Mouse (Mus musculus): Measurements from ENCODE around the gene Nr2e1.

Gene Nr2e1

DNA sequence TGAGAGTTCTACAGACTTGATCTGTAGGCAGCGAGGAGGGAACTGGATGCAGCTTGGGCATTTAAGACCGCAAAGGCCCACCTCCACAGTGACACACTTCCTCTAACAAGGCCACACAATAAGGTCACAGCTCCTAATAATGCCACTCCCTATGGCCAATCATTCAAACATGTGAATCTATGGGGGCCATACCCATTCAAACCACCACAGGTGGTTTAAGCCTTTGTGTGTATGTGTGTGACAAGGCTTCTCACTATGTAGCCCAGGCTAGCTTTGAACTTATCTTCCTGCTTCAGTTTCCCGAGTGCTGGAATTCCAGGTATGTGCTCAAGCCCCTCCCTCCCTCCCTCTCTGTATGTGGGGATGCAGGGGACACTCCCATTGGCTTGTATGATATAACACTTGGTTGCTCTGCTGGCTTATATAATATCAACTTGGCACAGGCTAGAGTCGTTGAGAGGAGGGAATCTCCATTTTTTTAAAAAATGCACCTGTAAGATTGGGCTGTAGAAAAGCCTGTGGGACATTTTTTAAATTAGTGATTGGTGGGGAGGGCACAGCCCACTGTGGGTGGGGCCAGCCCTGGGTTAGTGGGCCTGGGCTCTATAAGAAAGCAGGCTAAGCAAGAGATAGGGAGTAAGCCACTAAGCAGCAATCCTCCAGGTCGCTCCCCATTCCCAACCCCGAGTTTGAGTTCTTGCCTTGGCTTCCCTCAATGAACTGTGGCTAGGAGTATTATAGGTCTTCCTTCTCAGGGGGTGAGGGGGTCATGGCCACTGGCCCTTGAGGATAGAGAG is 37.5 kb downstream of the Nr2e1 start:
- no peak for DNase-seq

DNA sequence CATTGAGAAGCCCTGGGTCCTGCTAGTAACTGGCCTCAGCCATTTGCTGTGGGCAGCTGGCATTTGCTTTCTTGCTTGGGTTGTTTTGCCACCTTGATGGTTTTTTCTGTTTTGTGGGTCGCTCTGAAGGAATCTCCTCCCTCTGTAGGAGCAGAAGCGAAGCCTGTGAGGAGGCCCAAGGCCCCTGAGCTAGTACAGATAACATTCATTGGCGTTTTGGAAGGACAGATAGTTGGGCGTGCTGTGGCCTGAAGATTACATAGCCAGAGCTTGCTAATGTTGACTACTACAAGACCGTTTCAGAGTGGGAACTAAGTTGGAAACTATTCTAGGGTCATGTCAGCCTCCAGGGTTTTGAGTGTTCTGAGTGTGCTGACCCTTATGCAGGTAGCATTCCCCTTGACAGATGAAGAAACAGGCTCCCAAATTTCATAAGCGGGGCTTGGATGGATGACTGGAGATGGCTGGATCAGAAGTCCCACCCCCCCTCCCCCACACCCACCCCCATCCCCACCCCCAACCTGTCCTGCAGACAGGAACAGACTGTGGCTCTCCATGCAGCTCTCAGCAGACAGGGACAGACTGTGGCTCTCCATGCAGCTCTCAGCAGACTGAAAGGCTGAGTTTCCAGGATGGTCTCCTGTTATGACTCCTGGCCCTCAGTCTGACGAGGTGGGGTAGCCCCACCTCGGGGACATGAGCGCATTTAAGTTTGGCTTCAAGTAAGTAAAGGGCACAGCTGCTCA is 45.7 kb downstream of the Nr2e1 start:
- DNase-seq = no peak

DNA sequence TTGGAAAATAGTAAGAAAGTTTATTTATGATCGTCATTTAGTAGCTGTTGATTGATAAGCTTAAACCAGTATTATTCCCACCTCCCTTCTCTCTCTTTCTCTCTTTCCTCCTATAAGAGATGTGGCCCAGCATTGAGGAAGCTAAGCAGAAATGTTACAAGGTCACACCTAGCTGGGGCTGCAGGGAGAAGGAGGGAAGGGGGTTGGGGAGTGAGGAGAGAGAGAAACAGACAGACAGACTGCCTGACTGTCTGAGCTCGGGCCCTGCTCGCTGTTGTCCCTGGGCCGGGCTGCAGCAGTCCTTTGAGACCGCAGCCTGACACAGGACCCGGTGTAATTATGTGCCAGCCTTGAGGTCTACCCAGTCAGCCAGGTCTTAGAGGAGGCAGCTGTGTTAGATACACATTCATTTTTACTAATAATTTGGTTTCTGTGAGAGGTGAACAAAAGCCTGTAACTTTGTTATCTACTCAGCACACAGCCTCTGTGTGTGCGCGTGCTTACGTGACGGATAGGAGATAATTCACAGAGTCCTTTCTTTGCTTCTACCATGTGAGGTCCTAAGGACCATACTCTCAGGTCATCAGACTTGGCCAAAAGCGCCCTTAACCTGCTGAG is 49.5 kb downstream of the Nr2e1 start:
- DNase-seq = no peak

DNA sequence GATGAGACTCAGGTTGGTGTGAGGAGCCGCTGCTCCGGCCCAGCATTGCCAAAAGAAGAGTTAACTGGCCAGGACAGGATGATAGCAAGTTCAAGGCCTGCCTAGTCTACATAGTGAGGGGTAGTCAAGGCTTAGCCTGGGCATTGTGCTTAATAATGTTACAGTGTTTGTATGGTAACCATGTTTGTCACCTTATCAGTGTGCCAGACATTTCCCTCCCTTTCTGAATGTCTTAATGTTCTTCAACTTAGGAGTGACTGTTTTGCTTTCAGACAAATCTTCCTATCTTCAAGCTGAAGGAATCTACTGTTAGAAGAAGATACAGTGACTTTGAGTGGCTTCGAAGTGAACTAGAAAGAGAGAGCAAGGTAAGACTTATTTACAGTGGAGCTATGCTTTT is 57.8 kb downstream of the Nr2e1 start:
- no peak for DNase-seq

DNA sequence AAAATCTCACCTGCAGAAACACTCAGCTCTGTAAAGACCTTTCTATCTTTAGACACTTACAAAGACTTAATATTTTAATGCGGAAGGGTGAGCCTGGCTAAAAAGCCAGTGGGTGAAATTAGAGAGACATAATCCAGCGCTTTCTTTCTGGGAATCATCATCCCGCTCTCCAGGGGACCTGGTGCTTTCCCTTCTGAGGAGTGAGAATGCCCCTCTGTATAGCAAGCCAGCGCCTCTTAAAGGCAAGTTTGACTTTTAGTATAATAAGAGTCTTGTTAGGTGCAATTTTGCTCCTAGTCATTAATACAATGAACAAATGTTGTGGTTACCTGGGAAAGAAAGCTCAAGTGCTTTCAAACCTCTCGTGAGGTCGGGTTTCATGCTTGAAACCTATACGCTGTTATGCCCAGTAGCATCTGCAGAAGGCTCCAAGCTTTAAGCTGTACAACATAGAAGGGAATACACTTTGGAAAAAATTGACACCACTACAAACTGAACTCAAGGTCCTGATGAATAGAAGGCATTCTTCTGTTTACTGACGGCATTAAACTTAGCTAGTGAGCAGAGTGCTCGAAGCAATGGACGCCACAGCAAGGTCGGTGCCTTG is 59.8 kb downstream of the Nr2e1 start:
- DNase-seq = no peak

DNA sequence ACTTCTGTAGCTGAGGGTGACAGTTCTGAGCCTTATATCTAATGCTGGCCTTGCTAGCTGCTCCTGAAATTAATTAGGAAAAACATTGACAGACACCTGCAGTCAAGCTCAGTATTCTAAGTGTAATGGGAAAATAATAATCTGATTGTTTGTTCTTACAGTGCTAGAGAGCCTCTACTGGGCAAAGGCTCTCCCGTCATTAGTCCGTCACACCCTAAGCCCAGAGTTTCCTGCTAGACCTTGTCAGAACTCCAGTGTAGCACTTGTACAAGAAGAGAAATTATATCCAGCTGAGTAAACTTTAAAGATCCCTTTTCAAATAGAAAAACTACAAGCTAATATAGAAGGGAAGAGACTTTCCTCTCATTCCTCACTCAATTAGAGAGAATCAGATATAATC is 60.5 kb downstream of the Nr2e1 start:
- DNase-seq = no peak

DNA sequence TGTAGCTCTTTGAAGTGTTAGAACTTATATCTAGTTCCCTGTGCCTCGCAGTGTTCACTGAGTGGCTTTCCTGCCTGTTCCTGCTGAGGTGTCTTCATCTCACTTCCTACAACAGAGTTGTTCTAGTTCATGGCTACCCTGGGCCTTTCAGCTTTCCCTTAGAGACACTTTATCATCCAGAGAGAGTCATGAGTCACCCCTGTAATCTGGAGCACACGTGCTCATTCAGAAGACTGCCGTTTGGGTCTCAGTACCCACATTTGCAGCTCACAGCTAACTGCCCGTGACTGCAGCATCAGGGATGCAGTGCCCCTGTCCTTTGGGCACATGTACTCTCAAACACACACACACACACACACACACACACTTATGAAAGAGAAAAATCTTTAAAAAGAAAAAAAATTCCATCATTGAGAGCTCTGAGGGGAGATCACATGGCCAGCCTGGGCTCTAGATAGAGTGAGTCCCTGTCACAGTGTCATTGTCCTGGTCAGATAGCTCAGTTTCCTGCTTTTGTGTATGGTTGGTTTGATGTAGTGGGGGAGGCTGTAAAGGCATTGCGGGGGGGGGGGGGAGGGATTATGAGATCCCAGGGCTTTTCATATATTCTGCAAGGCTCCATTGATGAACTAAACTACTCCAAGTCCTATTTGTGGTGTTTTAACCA is 62.0 kb downstream of the Nr2e1 start:
- no peak for DNase-seq

DNA sequence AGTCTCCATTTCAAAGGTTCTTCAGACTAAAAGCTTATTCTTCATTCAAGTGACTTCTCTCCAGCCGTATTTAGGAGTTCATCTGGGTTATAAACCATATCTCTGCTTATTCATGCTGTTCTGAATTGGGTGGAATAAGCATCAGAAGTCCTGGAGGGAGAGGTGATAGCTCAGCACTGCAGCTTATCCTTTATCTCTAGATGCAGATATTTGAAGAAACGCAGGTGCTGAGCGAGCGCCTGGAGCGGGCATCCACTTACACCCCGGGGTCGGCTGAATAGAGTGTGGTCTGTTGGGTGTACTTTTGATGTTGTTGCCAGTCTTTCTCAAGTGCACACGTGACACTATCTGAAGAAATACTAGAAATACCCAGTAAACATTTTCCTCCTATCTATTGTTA is 65.1 kb downstream of the Nr2e1 start:
- no peak for DNase-seq

DNA sequence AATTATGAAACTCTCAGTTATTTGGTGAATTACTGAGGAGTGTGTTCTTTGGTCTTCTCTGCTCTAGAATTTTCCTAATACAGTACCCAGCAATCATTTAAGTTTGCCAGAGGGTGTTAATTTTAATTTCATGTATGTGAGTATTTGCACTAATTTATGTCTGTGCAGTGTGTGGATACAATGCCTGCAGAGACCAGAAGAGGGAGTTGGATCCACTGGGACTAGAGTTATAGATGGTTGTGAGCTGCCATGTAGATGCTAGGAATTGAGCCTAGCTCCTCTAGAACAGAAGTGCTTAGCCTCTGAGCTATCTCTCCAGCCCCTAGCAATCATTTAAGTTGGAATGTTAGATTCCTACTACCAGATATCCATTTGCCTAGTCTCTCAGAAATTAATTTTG is 69.3 kb downstream of the Nr2e1 start:
- DNase-seq = no peak
